ENCODE assay signal across 22 mouse cellular contexts in the genomic region with DNA sequence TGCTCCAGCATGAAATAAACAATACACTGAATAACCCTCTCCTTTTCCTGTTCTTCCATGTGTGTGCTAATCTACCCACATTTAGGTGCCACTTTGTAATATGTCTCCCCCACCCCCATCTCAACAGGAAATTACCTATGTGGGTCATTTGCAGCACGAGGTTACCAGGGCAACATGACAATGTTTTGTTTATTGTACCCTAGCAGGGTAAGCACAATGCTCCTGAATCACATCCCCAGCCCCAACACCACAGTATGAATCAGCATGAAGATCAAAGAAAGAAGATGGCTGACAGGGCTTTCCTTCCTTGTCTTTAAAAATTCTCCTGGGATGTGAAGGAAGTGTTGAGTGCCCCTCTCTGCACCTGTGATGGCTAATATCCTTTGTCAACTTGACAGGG. TPM values are rescaled to one million over a fixed set of nuclear protein-coding genes. Genes with fewer than 3 reads are reported as not detected.
DNase-seq lines count a peak whose midpoint lies in the region; ATAC-seq lines count a peak whose summit lies in the region.
"Had no signal": no experiment of that assay in that cellular context is flagged by ENCODE, and none has a peak within 500 bp of the region (broad histone marks: within the 10 kb centered on the region; RNA-seq: fewer than 3 reads in every experiment).

No protein-coding gene starts in this region.

- no peak overlapping the region for H3K4me3 ChIP-seq in hindbrain, embryonic 12.5 days
- H3K4me3 ChIP-seq: embryonic facial prominence, embryonic 12.5 days; erythroblast, embryonic 14.5 days; hindbrain, embryonic 15.5 days; limb, embryonic 13.5 days; liver, embryonic 13.5 days; lung, embryonic 15.5 days had no signal

- H3K4me2 ChIP-seq in hindbrain, embryonic 12.5 days (replicated peaks) = no peak overlapping the region
- H3K4me2 ChIP-seq: embryonic facial prominence, embryonic 12.5 days; heart, embryonic 11.5 days; hindbrain, embryonic 15.5 days; limb, embryonic 13.5 days; liver, embryonic 13.5 days; lung, embryonic 15.5 days; midbrain, embryonic 11.5 days had no signal

- no peaks in the 10 kb centered on the region for H3K36me3 ChIP-seq in hindbrain, embryonic 12.5 days
- H3K36me3 ChIP-seq: embryonic facial prominence, embryonic 12.5 days; hindbrain, embryonic 15.5 days; limb, embryonic 13.5 days; liver, embryonic 13.5 days; lung, embryonic 15.5 days had no signal

- H3K4me1 ChIP-seq in hindbrain, embryonic 12.5 days = peaks cover 7% of the 10 kb centered on the region; the same call in 1 of the 2 replicates

- no peak overlapping the region for H3K9ac ChIP-seq in hindbrain, embryonic 12.5 days
- H3K9ac ChIP-seq: embryonic facial prominence, embryonic 12.5 days; hindbrain, embryonic 15.5 days; limb, embryonic 13.5 days; liver, embryonic 13.5 days; lung, embryonic 15.5 days had no signal

- 68% methylated on average over 1 of the region's 1 CpGs for WGBS in hindbrain, embryonic 12.5 days

- H3K27me3 ChIP-seq in hindbrain, embryonic 12.5 days = no peaks in the 10 kb centered on the region
- H3K27me3 ChIP-seq: embryonic facial prominence, embryonic 12.5 days; hindbrain, embryonic 15.5 days; limb, embryonic 13.5 days; liver, embryonic 13.5 days; lung, embryonic 15.5 days had no signal

- H3K9me3 ChIP-seq in hindbrain, embryonic 12.5 days (replicated peaks) = no peaks in the 10 kb centered on the region
- H3K9me3 ChIP-seq: embryonic facial prominence, embryonic 12.5 days; hindbrain, embryonic 15.5 days; limb, embryonic 13.5 days; liver, embryonic 13.5 days; lung, embryonic 15.5 days had no signal

- no peak overlapping the region for H3K27ac ChIP-seq in hindbrain, embryonic 12.5 days
- H3K27ac ChIP-seq: embryonic facial prominence, embryonic 12.5 days; hindbrain, embryonic 15.5 days; limb, embryonic 13.5 days; liver, embryonic 13.5 days; lung, embryonic 15.5 days had no signal

- no peak for ATAC-seq in hindbrain, embryonic 12.5 days (ENCODE audit: low FRiP score)
- ATAC-seq: forebrain, embryonic 14.5 days; intestine, postnatal 0 days had no signal

- DNase-seq in embryo, embryonic 10.5 days (ENCODE audit: low spot score) = peak; percentile 2
- DNase-seq in embryo, embryonic 9.5 days (ENCODE audit: extremely low spot score) = no peak
- peak; percentile 59 for DNase-seq in T-cell, adult 2 months (ENCODE audit: low spot score)
- peak; percentile 3 for DNase-seq in retina, embryonic 14.5 days (ENCODE audit: low spot score)
- DNase-seq in thymus, postnatal 14 days = peak; percentile 68
- DNase-seq in layer of hippocampus, adult 18-20 months (ENCODE audit: low spot score in 2 of 2) = no peak
- DNase-seq in adrenal gland, adult 2 months = no peak
- DNase-seq: adrenal gland, postnatal 25 days; heart, postnatal 36 days; liver, embryonic 13.5 days; right cerebral cortex, postnatal 14 days; spleen, adult 18-20 months had no signal

RNA-seq across cellular contexts. Expression of gene Ttbk2, which starts 2.2 kb away (rescaled TPM):
- 10 to 100 TPM; 71.5 to 73.2 TPM for total RNA-seq in layer of hippocampus, adult 18-20 months (2021)
- 14.0 and 15.2 TPM in 2 replicates for polyA plus RNA-seq in hindbrain, embryonic 12.5 days (2016; fragmentation: Nextera tagmentation; extraction: Ambion mirVana)
- 10 to 100 TPM in 1 of 2 experiments, 1 to 10 TPM in 1; 9.8 to 15.2 TPM for total RNA-seq in adrenal gland, adult 2 months (2021)
- 1.7 and 2.0 TPM in 2 replicates for polyA plus RNA-seq in adrenal gland, adult 2 months (2012; rRNA removed)

RNA-seq across cellular contexts. Expression of gene Cdan1, which starts 2.7 kb away (rescaled TPM):
- total RNA-seq in layer of hippocampus, adult 18-20 months (2021) = 10 to 100 TPM; 23.5 to 24.8 TPM
- 11.1 TPM in 2 replicates for polyA plus RNA-seq in hindbrain, embryonic 12.5 days (2016; fragmentation: Nextera tagmentation; extraction: Ambion mirVana)
- 10 to 100 TPM; 11.4 to 12.4 TPM for total RNA-seq in adrenal gland, adult 2 months (2021)
- polyA plus RNA-seq in adrenal gland, adult 2 months (2012; rRNA removed) = 20.1 and 26.6 TPM in 2 replicates

Comparison
In these comparisons a context has a peak if more than half of its experiments do, and no peak if none do; other contexts are left out.
1. DNase-seq: peak in embryo, embryonic 10.5 days (single experiment), T-cell, adult 2 months (single experiment), retina, embryonic 14.5 days (single experiment) and thymus, postnatal 14 days (single experiment); none in embryo, embryonic 9.5 days (single experiment), layer of hippocampus, adult 18-20 months (0 of 2) and adrenal gland, adult 2 months (single experiment).
2. RNA of gene Ttbk2, which starts 2.2 kb away (total RNA-seq): 71.5 to 73.2 TPM in layer of hippocampus, adult 18-20 months; 9.8 to 15.2 TPM in adrenal gland, adult 2 months; every median in the first group is over 4 times any median in the second.